Mouse (Mus musculus) myocyte (in vitro differentiated cells): Measurements from ENCODE around the gene Myh6.

Experiments used
- POLR2A ChIP-seq: IDR thresholded peaks from one replicate; pipeline ENCODE4 v1.6.1; 2011; ENCODE audit warnings: low read depth, mild to moderate bottlenecking, control low read depth, moderate library complexity; ENCODE audit not compliant: insufficient read length
- POLR2AphosphoS2 ChIP-seq: IDR thresholded peaks from one replicate; pipeline ENCODE4 v1.6.1; 2011; ENCODE audit warnings: low read depth, control low read depth; ENCODE audit not compliant: insufficient read length
- TCF12 ChIP-seq: IDR thresholded peaks from one replicate; pipeline ENCODE4 v1.6.1; 2011; ENCODE audit warnings: mild to moderate bottlenecking, control low read depth; ENCODE audit not compliant: poor library complexity, insufficient read depth, severe bottlenecking
- USF1 ChIP-seq: IDR thresholded peaks from one replicate; pipeline ENCODE4 v1.6.1; 2011; ENCODE audit warnings: low read depth, mild to moderate bottlenecking, control low read depth, moderate library complexity

DNA sequence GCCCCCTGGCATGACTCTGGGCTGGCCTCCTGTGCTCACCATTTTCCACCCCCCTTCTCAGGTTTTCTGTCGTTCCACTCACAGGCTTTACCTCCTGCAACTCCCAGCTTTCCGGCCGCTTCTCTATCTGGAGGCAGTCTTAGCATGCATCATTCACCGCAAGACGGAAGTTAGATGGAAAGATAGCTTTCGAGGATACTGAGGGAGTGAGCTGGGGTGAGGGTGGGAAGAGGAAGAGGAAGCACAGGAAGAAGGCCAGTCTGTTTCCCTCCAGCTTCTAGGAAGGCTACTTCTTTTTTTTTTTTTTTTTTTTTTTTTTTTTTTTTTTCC, 29.9 kb downstream of the Myh6 start:
- TF ChIP-seq POLR2A, result no peak
- no peak for TF ChIP-seq TCF12
- TF ChIP-seq USF1, result no peak
- TF ChIP-seq POLR2AphosphoS2, result no peak
